Mouse (Mus musculus): ENCODE results near the gene Insm1. TPM values are rescaled to one million over a fixed set of nuclear protein-coding genes. Genes with fewer than 3 reads are reported as not detected.

Insm1 gene
- polyA plus RNA-seq, 1 experiment: not detected

- no peaks in the 10 kb centered on the region for H3K4me1 ChIP-seq (ENCODE audit: control insufficient read depth, insufficient read depth, low read length)
- 94% methylated on average over 10 of the region's 10 CpGs for WGBS
- no peak overlapping the region for H3K27ac ChIP-seq (ENCODE audit: control insufficient read depth, insufficient read depth, low read depth, low read length, poor library complexity)
- H3K4me3 ChIP-seq (replicated peaks; ENCODE audit: control insufficient read depth, low read depth, low read length): no peak overlapping the region
- TF ChIP-seq CTCF (IDR thresholded peaks at IDR 0.05; ENCODE audit: control insufficient read depth, insufficient read depth, low read length): no peak
- TF ChIP-seq POLR2A (IDR thresholded peaks at IDR 0.05; ENCODE audit: borderline replicate concordance, control insufficient read depth, low read depth, low read length): no peak
These were observed 40.5 kb downstream of the Insm1 start for GRCm38 (mm10) chr2:146262215-146262614.

GRCm38 (mm10) chr2:146262966-146263365 is 41.2 kb downstream of the Insm1 start:
- Histone ChIP-seq H3K27ac (ENCODE audit: control insufficient read depth, insufficient read depth, low read depth, low read length, poor library complexity) (no peak overlapping the region), H3K4me3 (replicated peaks; ENCODE audit: control insufficient read depth, low read depth, low read length) (no peak overlapping the region), H3K4me1 (ENCODE audit: control insufficient read depth, insufficient read depth, low read length) (no peaks in the 10 kb centered on the region)
- TF ChIP-seq CTCF (IDR thresholded peaks at IDR 0.05; ENCODE audit: control insufficient read depth, insufficient read depth, low read length) (no peak), POLR2A (IDR thresholded peaks at IDR 0.05; ENCODE audit: borderline replicate concordance, control insufficient read depth, low read depth, low read length) (no peak)

- no peak overlapping the region for H3K4me3 ChIP-seq (replicated peaks; ENCODE audit: control insufficient read depth, low read depth, low read length)
- H3K27ac ChIP-seq (ENCODE audit: control insufficient read depth, insufficient read depth, low read depth, low read length, poor library complexity): no peak overlapping the region
- WGBS: 6% methylated on average over 4 of the region's 4 CpGs
- H3K4me1 ChIP-seq (ENCODE audit: control insufficient read depth, insufficient read depth, low read length): no peaks in the 10 kb centered on the region
- TF ChIP-seq CTCF (IDR thresholded peaks at IDR 0.05; ENCODE audit: control insufficient read depth, insufficient read depth, low read length) (no peak), POLR2A (IDR thresholded peaks at IDR 0.05; ENCODE audit: borderline replicate concordance, control insufficient read depth, low read depth, low read length) (no peak)
These were observed 43.3 kb downstream of the Insm1 start for GRCm38 (mm10) chr2:146265045-146265444.

GRCm38 (mm10) chr2:146266539-146266938 is 44.8 kb downstream of the Insm1 start:
- TF ChIP-seq POLR2A (IDR thresholded peaks at IDR 0.05; ENCODE audit: borderline replicate concordance, control insufficient read depth, low read depth, low read length) (no peak), CTCF (IDR thresholded peaks at IDR 0.05; ENCODE audit: control insufficient read depth, insufficient read depth, low read length) (no peak)
- H3K27ac ChIP-seq (ENCODE audit: control insufficient read depth, insufficient read depth, low read depth, low read length, poor library complexity): no peak overlapping the region
- no peak overlapping the region for H3K4me3 ChIP-seq (replicated peaks; ENCODE audit: control insufficient read depth, low read depth, low read length)
- H3K4me1 ChIP-seq (ENCODE audit: control insufficient read depth, insufficient read depth, low read length): no peaks in the 10 kb centered on the region
- 79% methylated on average over 3 of the region's 3 CpGs for WGBS

Measured in bone marrow, adult 2 months (tissue).